Mouse (Mus musculus) midbrain, embryonic 14.5 days (tissue): ENCODE results near the gene Trim2. TPM values are rescaled to one million over a fixed set of nuclear protein-coding genes. Genes with fewer than 3 reads are reported as not detected.

Experiments
- ATAC-seq: fragments of 200-750 bp; cut with Nextera tagmentation; 2 replicates; pipeline ENCODE4 v1.8.0; 2017; ENCODE audit warnings: moderate number of reproducible peaks, moderate library complexity; ENCODE audit not compliant: low FRiP score, low TSS enrichment
- DNase-seq: peaks from one replicate; pipeline ENCODE4 v3.0.0-alpha.2; 2015
- H3K27ac ChIP-seq: fragments of 300-500 bp; sonication (generic); replicated peaks from 2 replicates; pipeline ENCODE4 v1.5.1; 2014; ENCODE audit warnings: mild to moderate bottlenecking, low read depth, low read length, moderate library complexity
- H3K27me3 ChIP-seq: fragments of 300-500 bp; sonication (generic); 2 replicates; pipeline ENCODE4 v1.6.1; 2014; ENCODE audit warnings: low read length, control low read depth, mixed read lengths; ENCODE audit not compliant: control insufficient read depth, insufficient read depth
- H3K36me3 ChIP-seq: fragments of 300-500 bp; sonication (generic); 2 replicates; pipeline ENCODE4 v1.6.1; 2014; ENCODE audit warnings: low read length, control low read depth; ENCODE audit not compliant: control insufficient read depth, insufficient read depth
- H3K4me1 ChIP-seq: fragments of 300-500 bp; sonication (generic); 2 replicates; pipeline ENCODE4 v1.6.1; 2014; ENCODE audit warnings: mild to moderate bottlenecking, antibody characterized with exemption, low read length, control low read depth; ENCODE audit not compliant: control insufficient read depth, insufficient read depth
- H3K4me2 ChIP-seq: fragments of 300-500 bp; sonication (generic); 2 replicates; pipeline ENCODE4 v1.6.1; 2014; ENCODE audit warnings: mild to moderate bottlenecking, low read length, moderate library complexity
- H3K4me3 ChIP-seq: fragments of 300-500 bp; sonication (generic); replicated peaks from 2 replicates; pipeline ENCODE4 v1.5.1; 2014; ENCODE audit warnings: low read depth, low read length
- H3K9ac ChIP-seq: fragments of 300-500 bp; sonication (generic); replicated peaks from 2 replicates; pipeline ENCODE4 v1.6.1; 2014; ENCODE audit warnings: mild to moderate bottlenecking, low read length, moderate library complexity
- H3K9me3 ChIP-seq: fragments of 300-500 bp; sonication (generic); 2 replicates; pipeline ENCODE4 v1.6.1; 2016; ENCODE audit warnings: low read length, control low read depth, mixed read lengths; ENCODE audit not compliant: control insufficient read depth
- WGBS: fragments of 180-500 bp; shearing (Covaris S2); extraction: QIAGEN DNeasy Blood & Tissue Kit; methylation state at CpG from one replicate; pipeline ENCODE4 v1.1.7; 2014; 5-methylcytosine and 5-hydroxymethylcytosine counted together
- polyA plus RNA-seq: library from polyadenylated mRNA; unstranded; fragments of >200 nt; fragmentation: Nextera tagmentation; extraction: Ambion mirVana; gene quantifications from 2 replicates; pipeline ENCODE4 v1.2.1, GENCODE M21; 2014

Trim2 gene
- polyA plus RNA-seq, 1 experiment from 2014 or later: 154 TPM

DNA sequence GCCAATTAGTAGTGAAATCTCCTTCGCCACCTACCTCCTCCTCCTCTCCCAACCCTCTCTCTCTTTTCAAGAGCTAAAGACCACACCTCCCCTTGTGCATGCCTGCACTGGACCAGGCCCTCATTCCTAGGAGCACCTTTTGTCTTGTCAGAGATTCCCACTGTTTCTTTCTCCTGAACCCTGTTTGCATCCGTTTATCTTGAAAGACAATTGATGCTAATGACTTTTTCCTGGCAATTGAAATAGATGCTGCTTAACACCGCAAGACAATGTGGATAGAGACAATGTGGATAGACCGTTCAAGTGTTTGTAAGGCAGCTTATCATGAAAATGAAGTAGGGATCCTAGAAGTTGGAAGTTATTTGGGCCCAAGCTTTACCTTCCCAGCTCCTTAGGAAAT, 125.0 kb downstream of the Trim2 start:
- Histone ChIP-seq H3K4me2 (no peak overlapping the region), H3K4me3 (no peak overlapping the region), H3K27me3 (no peaks in the 10 kb centered on the region), H3K9ac (no peak overlapping the region), H3K36me3 (peaks cover 34% of the 10 kb centered on the region), H3K9me3 (0 out of 2 replicates have a peak, but pooled peaks cover 3% of the 10 kb centered on the region), H3K27ac (no peak overlapping the region), H3K4me1 (peaks cover 16% of the 10 kb centered on the region)
- ATAC-seq (no peak), DNase-seq (no peak)
- WGBS: 24% methylated on average over 4 of the region's 4 CpGs

DNA sequence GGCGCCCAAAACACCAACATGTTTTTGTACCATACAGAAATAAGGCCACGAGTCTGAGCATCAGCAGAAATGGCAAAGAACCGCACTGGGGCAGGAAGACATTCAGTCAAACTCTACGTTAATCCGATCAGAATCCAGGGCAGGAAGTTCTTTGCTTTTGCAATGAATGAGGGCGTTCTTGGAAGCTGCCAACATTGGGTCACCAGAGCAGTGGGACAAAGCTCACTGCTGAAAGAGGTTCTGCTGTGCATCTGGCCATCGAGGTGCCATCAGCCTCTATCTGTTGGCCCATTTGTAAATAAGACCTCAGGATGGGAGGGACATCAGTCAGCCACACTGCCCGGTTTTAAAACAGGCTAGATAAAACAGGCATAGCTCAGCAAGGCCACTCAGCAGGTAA, 125.6 kb downstream of the Trim2 start:
- 18% methylated on average over 8 of the region's 8 CpGs for WGBS
- peaks cover 16% of the 10 kb centered on the region for H3K4me1 ChIP-seq
- H3K27ac ChIP-seq: no peak overlapping the region; the same call in 1 of the 2 replicates
- H3K27me3 ChIP-seq: no peaks in the 10 kb centered on the region
- ATAC-seq: no peak
- H3K9ac ChIP-seq: peak overlapping the region; percentile 12; the same call in 1 of the 2 replicates
- peaks cover 32% of the 10 kb centered on the region for H3K36me3 ChIP-seq
- no peak overlapping the region for H3K4me2 ChIP-seq
- DNase-seq: peak; percentile 32
- 0 out of 2 replicates have a peak, but pooled peaks cover 3% of the 10 kb centered on the region for H3K9me3 ChIP-seq
- no peak overlapping the region for H3K4me3 ChIP-seq

DNA sequence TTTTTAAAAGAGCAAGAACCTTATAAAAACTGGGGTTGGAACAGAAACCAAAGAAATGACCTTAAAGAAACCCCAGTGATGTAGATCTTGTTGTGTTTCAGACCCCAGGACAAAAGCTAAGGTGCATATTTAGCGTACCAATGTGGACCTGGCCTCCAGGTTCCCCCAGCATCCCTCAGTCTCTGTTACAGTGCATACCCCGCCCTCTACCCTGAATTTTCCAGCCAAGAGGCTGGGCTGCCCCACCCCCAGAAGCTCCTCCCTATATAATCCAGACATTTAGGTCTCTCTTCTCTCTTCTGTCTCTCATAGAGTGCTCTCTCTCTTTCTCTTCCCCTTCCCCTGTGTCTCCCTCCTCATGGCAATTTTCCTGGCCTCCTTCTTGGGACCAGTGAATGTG, 126.4 kb downstream of the Trim2 start:
- ATAC-seq (no peak), DNase-seq (no peak)
- WGBS: 79% methylated on average over 2 of the region's 2 CpGs
- Histone ChIP-seq H3K4me3 (no peak overlapping the region), H3K27ac (no peak overlapping the region), H3K9me3 (0 out of 2 replicates have a peak, but pooled peaks cover 3% of the 10 kb centered on the region), H3K4me1 (peaks cover 16% of the 10 kb centered on the region), H3K4me2 (no peak overlapping the region), H3K9ac (no peak overlapping the region), H3K36me3 (peaks cover 38% of the 10 kb centered on the region), H3K27me3 (no peaks in the 10 kb centered on the region)

DNA sequence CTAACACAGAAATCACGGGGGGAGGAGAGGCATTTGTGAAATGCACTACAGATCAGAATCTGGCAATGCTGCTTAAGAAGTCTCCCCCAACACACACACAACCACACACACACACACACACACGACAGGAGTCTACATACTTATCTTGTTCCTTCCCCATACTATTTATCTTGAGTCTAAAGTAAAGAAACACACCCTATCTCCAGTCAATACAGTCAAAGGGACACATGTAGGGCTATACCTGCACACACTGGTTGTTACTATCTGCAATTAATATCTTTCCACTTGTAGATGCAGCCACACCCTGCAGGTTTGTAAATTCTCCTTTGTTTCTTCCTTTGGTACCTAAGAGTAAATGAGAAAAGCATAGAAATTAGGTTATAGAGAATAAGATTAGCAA, 128.8 kb downstream of the Trim2 start:
- no peak overlapping the region for H3K4me3 ChIP-seq
- DNase-seq: no peak
- 74% methylated on average over 2 of the region's 2 CpGs for WGBS
- H3K4me1 ChIP-seq: peaks cover 16% of the 10 kb centered on the region
- no peak overlapping the region for H3K27ac ChIP-seq
- H3K9me3 ChIP-seq: no peaks in the 10 kb centered on the region
- H3K9ac ChIP-seq: no peak overlapping the region
- no peak overlapping the region for H3K4me2 ChIP-seq
- no peaks in the 10 kb centered on the region for H3K27me3 ChIP-seq
- H3K36me3 ChIP-seq: peaks cover 44% of the 10 kb centered on the region
- ATAC-seq: no peak

DNA sequence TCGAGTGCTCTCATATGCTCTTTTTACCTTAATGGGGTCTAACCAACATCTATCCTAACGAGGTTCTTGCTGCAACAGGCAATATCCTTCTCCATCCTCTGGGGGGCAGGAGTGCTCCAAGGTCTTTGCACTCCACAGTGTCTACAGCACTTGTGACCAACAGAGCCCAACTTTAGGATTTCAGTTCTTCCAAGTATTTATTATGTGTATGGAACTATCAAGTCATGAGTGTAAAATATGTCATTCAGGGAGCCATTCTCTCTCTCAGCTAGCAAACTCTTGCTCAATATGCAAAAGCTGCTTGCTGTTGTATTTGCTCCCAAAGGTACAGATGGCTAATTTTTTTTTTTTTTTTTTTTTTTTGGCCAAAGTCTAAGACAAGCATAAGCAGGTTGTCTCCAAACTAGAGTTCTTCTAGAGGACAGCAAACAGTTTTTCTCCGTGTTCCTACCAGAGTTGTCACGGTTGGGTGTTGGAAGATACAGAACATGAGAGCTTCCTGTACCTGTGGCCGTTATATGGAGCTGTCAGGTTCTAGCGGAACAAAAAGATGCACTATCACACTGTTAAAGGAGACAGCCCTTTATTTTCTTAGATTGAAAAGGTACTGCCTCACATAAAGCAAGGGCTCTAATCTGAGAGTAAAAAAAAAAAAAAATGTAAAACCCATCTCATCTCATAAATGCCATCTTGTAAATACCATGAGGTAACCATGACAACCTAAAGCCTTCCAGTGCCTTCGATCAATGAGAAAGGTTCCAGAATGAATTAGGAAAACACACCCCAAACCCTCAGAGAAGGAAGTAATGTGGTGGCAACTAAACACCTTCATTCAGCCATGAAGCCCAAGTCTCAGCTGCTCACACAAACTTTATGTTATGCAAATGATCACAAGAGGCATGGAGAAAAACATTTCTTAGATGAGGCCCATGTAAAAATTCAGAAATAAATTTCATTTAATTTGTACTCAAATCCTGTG, 131.1 kb downstream of the Trim2 start:
- WGBS: 35% methylated on average over 7 of the region's 7 CpGs
- Histone ChIP-seq H3K36me3 (peaks cover 65% of the 10 kb centered on the region), H3K9ac (no peak overlapping the region), H3K4me1 (peaks cover 2% of the 10 kb centered on the region), H3K9me3 (no peaks in the 10 kb centered on the region), H3K27ac (no peak overlapping the region), H3K27me3 (no peaks in the 10 kb centered on the region), H3K4me3 (no peak overlapping the region), H3K4me2 (no peak overlapping the region)
- DNase-seq (peak; percentile 90), ATAC-seq (peak; percentile 79; the same call in 1 of the 2 replicates)

DNA sequence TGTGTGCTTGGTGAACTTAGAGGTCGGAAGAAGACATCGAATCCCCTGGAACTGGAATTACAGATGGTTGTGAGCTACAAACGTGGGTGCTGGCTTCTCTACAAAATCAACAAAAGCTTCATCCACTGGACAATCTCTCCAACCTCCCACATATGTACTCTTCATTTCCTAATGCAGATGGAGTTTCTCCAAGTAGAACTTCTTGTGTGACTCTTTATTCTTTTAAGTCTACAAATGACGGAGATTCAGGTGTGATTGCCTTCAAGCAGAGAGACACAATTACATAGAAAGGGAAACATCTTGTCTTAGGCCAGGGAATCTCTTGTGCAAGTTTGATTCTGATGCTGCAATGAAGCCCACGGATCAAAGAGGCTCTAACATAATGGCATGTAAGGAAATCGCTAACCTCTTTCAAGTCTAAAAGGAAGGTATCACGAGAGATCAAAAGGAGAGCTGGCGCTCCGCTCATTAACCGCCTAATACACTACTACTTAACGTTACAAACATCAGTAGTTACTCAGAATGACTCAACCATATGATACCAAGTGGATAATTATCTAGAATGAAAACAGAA, 133.0 kb downstream of the Trim2 start, which contains the start of gene Gm6525:
Gm6525 (plus strand) TSS at position 524 of the 574 bp plus-strand sequence.
- H3K36me3 ChIP-seq: peaks cover 77% of the 10 kb centered on the region
- no peaks in the 10 kb centered on the region for H3K4me1 ChIP-seq
- H3K4me3 ChIP-seq: no peak within 1 kb of the TSS
- DNase-seq: no peak
- no peak for ATAC-seq
- 79% methylated on average over 11 of the region's 11 CpGs for WGBS
- H3K9ac ChIP-seq: no peak within 1 kb of the TSS
- H3K9me3 ChIP-seq: no peaks in the 10 kb centered on the region
- no peak within 1 kb of the TSS for H3K27ac ChIP-seq
- H3K4me2 ChIP-seq: no peak within 1 kb of the TSS
- no peaks in the 10 kb centered on the region for H3K27me3 ChIP-seq

DNA sequence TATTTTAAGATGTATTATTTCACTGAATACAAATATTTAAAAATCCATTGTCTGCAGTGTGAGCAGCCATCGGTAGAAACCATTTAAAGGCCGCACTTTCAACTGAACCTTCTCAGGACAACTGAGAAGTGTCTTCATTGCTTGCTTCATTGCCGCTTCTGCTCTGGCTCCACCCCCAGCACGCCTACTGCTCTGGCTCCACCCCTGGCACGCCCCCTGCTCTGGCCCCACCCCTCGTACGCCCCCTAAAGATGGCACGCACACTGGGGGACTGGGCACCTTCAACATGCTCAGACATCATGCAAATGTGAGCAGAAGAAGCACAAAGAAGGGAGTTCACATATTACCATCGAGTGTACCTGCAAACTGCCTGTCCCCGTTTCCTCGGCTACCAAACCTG, 134.3 kb downstream of the Trim2 start:
- 49% methylated on average over 11 of the region's 11 CpGs for WGBS
- no peak overlapping the region for H3K9ac ChIP-seq
- H3K4me2 ChIP-seq: no peak overlapping the region
- DNase-seq (no peak), ATAC-seq (no peak)
- no peak overlapping the region for H3K27ac ChIP-seq
- no peaks in the 10 kb centered on the region for H3K27me3 ChIP-seq
- H3K4me1 ChIP-seq: no peaks in the 10 kb centered on the region
- H3K4me3 ChIP-seq: no peak overlapping the region
- no peaks in the 10 kb centered on the region for H3K9me3 ChIP-seq
- H3K36me3 ChIP-seq: peaks cover 77% of the 10 kb centered on the region

DNA sequence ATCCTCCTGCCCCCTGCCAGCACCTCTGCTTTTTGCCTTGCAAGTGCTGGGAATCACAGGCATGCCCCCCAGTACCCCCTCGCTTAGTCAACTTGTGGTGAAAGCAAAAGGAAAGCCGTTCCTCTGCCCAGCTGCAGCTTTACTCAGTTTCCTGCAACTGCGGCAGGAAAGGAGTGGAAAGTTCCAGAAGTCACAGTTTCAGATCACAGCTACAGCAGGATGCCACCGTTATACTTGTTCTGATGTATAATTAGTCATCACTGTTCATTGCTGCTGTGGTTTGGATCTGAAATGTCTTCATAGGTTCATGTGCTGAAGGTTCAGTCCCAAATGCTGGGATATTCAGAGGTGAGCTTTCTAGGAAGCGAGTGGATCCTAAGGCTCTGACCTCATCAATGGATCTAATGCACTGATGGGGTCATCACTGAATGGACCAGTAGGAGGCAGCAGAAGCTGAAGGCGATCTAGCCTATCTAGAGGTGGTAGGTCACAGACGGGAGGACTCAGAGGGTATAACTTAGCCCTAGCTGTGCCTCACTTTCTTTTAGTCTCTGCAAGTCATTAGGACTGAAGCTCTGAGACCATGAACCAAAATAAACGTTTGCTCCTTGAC, 137.2 kb downstream of the Trim2 start:
- H3K9me3 ChIP-seq: no peaks in the 10 kb centered on the region
- no peak overlapping the region for H3K4me3 ChIP-seq
- peaks cover 87% of the 10 kb centered on the region for H3K36me3 ChIP-seq
- H3K27me3 ChIP-seq: no peaks in the 10 kb centered on the region
- DNase-seq (no peak), ATAC-seq (no peak)
- no peak overlapping the region for H3K9ac ChIP-seq
- no peaks in the 10 kb centered on the region for H3K4me1 ChIP-seq
- WGBS: 74% methylated on average over 8 of the region's 8 CpGs
- no peak overlapping the region for H3K27ac ChIP-seq
- H3K4me2 ChIP-seq: no peak overlapping the region
